Mouse (Mus musculus) embryonic fibroblast, embryonic 13.5 days (primary cell): ENCODE measurements around the gene Lrrc9.

Experiments
- CTCF ChIP-seq: IDR thresholded peaks from 2 replicates; pipeline ENCODE4 v1.5.1; 2011; ENCODE audit warnings: mild to moderate bottlenecking, control low read depth, low read length, moderate library complexity, borderline replicate concordance; ENCODE audit not compliant: insufficient read depth
- POLR2A ChIP-seq: IDR thresholded peaks from 2 replicates; pipeline ENCODE4 v1.6.1; 2011; ENCODE audit warnings: low read depth, mild to moderate bottlenecking, control low read depth, low read length, moderate library complexity

GRCm38 (mm10) chr12:72408954-72409353 lies 32.7 kb upstream of the Lrrc9 start, which contains the start of gene Rtn1:
- TF ChIP-seq POLR2A = no peak
- no peak for TF ChIP-seq CTCF
